Mouse (Mus musculus): Measurements from ENCODE around the gene Spryd7. TPM values are rescaled to one million over a fixed set of nuclear protein-coding genes. Genes with fewer than 3 reads are reported as not detected.

Gene Spryd7
- polyA plus RNA-seq, 1 experiment from 2014 or later, result 15.5 TPM

Other genes starting within 250 kb of the Spryd7 start
- 0.41 and 0.47 TPM in 2 replicates for gene Arl11, start 247.1 kb downstream of the Spryd7 start, polyA plus RNA-seq (2016; fragmentation: Nextera tagmentation; extraction: Ambion mirVana)
- 11.5 and 13.8 TPM in 2 replicates for gene Ebpl, start 196.4 kb downstream of the Spryd7 start, polyA plus RNA-seq (2016; fragmentation: Nextera tagmentation; extraction: Ambion mirVana)
- 64.8 and 68.9 TPM in 2 replicates for gene Kpna3, start 117.0 kb downstream of the Spryd7 start, polyA plus RNA-seq (2016; fragmentation: Nextera tagmentation; extraction: Ambion mirVana)
- 26.3 and 28.7 TPM in 2 replicates for gene Trim13, start 41.4 kb upstream of the Spryd7 start, polyA plus RNA-seq (2016; fragmentation: Nextera tagmentation; extraction: Ambion mirVana)
- gene Kcnrg, start 50.6 kb upstream of the Spryd7 start, polyA plus RNA-seq (2016; fragmentation: Nextera tagmentation; extraction: Ambion mirVana), result 0.83 and 1.3 TPM in 2 replicates

Data from limb, embryonic 12.5 days (tissue).